38 mouse cellular contexts compared by ENCODE assay signal in genomic region chrX:57187301-57187700, GRCm38 (mm10). TPM values are rescaled to one million over a fixed set of nuclear protein-coding genes. Genes with fewer than 3 reads are reported as not detected.
DNase-seq lines count a peak whose midpoint lies in the region; ATAC-seq and TF ChIP-seq lines count a peak whose summit lies in the region.
"Had no signal": no experiment of that assay in that cellular context is flagged by ENCODE, and none has a peak within 500 bp of the region (broad histone marks: within the 10 kb centered on the region; RNA-seq: fewer than 3 reads in every experiment).

No protein-coding gene starts in this region.

- TF ChIP-seq CTCF in spleen, adult 2 months (IDR thresholded peaks at IDR 0.05; ENCODE audit: extremely low read depth, insufficient read depth, insufficient read length, insufficient replicate concordance), result no peak

- H3K27ac ChIP-seq in spleen, adult 2 months (ENCODE audit: insufficient read depth, low read length), result peak overlapping the region; percentile 32; the same call in 1 of the 2 replicates
- no peak overlapping the region for H3K27ac ChIP-seq in forebrain, embryonic 11.5 days (ENCODE audit: low read depth, low read length)
- H3K27ac ChIP-seq: embryonic facial prominence, embryonic 10.5 days; embryonic facial prominence, embryonic 13.5 days; forebrain, embryonic 13.5 days; heart, adult 2 months; heart, embryonic 10.5 days; heart, embryonic 13.5 days; hindbrain, embryonic 10.5 days; hindbrain, embryonic 14.5 days; hindbrain, postnatal 0 days; intestine, embryonic 15.5 days had no signal

- no peaks in the 10 kb centered on the region for H3K9me3 ChIP-seq in forebrain, embryonic 11.5 days (ENCODE audit: control insufficient read depth, low read length)
- H3K9me3 ChIP-seq: embryonic facial prominence, embryonic 10.5 days; embryonic facial prominence, embryonic 13.5 days; forebrain, embryonic 13.5 days; heart, embryonic 10.5 days; heart, embryonic 13.5 days; hindbrain, embryonic 10.5 days; intestine, embryonic 15.5 days had no signal

- WGBS in spleen, adult 2 months, result 45% methylated on average over 8 of the region's 8 CpGs
- WGBS in forebrain, embryonic 11.5 days, result 86% methylated on average over 8 of the region's 8 CpGs

- TF ChIP-seq POLR2A in spleen, adult 2 months (IDR thresholded peaks at IDR 0.05; ENCODE audit: low read depth, low read length), result no peak

- no peak overlapping the region for H3K4me2 ChIP-seq in forebrain, embryonic 11.5 days (ENCODE audit: low read depth, low read length, severe bottlenecking)
- H3K4me2 ChIP-seq: embryonic facial prominence, embryonic 13.5 days; forebrain, embryonic 13.5 days; heart, embryonic 13.5 days; hindbrain, embryonic 14.5 days; intestine, embryonic 15.5 days had no signal

- H3K27me3 ChIP-seq in spleen, adult 2 months (ENCODE audit: control insufficient read depth, insufficient read depth, low read length), result no peaks in the 10 kb centered on the region
- no peaks in the 10 kb centered on the region for H3K27me3 ChIP-seq in forebrain, embryonic 11.5 days (ENCODE audit: control insufficient read depth, insufficient read depth, low read length)
- H3K27me3 ChIP-seq: embryonic facial prominence, embryonic 13.5 days; forebrain, embryonic 13.5 days; heart, embryonic 13.5 days; intestine, embryonic 15.5 days had no signal

- H3K9ac ChIP-seq in forebrain, embryonic 11.5 days (ENCODE audit: low read length), result no peak overlapping the region
- H3K9ac ChIP-seq: embryonic facial prominence, embryonic 13.5 days; forebrain, embryonic 13.5 days; heart, embryonic 13.5 days; hindbrain, embryonic 14.5 days; intestine, embryonic 15.5 days had no signal

- intact Hi-C loops in heart, postnatal 14 days (cut with DNase I), result no loop called here

- ATAC-seq in forebrain, embryonic 11.5 days (replicated peaks; ENCODE audit: low FRiP score), result no peak
- ATAC-seq: forebrain, embryonic 13.5 days; forebrain, embryonic 16.5 days; hindbrain, postnatal 0 days; intestine, embryonic 15.5 days had no signal

- no peaks in the 10 kb centered on the region for H3K36me3 ChIP-seq in spleen, adult 2 months (ENCODE audit: control insufficient read depth, insufficient read depth, low read length)
- no peaks in the 10 kb centered on the region for H3K36me3 ChIP-seq in forebrain, embryonic 11.5 days (ENCODE audit: control insufficient read depth, insufficient read depth, low read length)
- H3K36me3 ChIP-seq: embryonic facial prominence, embryonic 10.5 days; embryonic facial prominence, embryonic 13.5 days; heart, embryonic 10.5 days; heart, embryonic 13.5 days; hindbrain, embryonic 10.5 days; intestine, embryonic 15.5 days had no signal

- DNase-seq in spleen, adult 2 months (ENCODE audit: low read depth in 1 of 2, low spot score in 2 of 2), result no peak
- no peak for DNase-seq in spleen, adult 18-20 months
- DNase-seq in 416B (ENCODE audit: low read depth), result peak; percentile 14
- DNase-seq in T-cell, adult 2 months (ENCODE audit: low spot score), result peak; percentile 33
- DNase-seq in induced T-regulatory cell, adult 2 months (ENCODE audit: low read depth), result peak; percentile 57
- DNase-seq in lung, postnatal 10 days, result no peak
- DNase-seq in forebrain, embryonic 11.5 days (ENCODE audit: low spot score), result no peak
- no peak for DNase-seq in heart, postnatal 14 days
- DNase-seq: adrenal gland, postnatal 10 days; adrenal gland, postnatal 36 days; cerebellum, adult 11 months; cerebellum, adult 2 months; cerebellum, adult 9-11 months; cerebellum, postnatal 25 days; embryo, embryonic 11 days; gastrocnemius, postnatal 10 days; gastrocnemius, postnatal 36 days; heart, adult 2 months; heart, postnatal 36 days; kidney, adult 11 months had no signal

- H3K4me1 ChIP-seq in spleen, adult 2 months (ENCODE audit: control insufficient read depth, insufficient read depth, insufficient read length), result no peaks in the 10 kb centered on the region; the same call in 1 of the 2 replicates
- H3K4me1 ChIP-seq in forebrain, embryonic 11.5 days (replicated peaks; ENCODE audit: control insufficient read depth, insufficient read depth, low read length), result no peaks in the 10 kb centered on the region
- H3K4me1 ChIP-seq: embryonic facial prominence, embryonic 10.5 days; embryonic facial prominence, embryonic 13.5 days; forebrain, embryonic 13.5 days; heart, embryonic 10.5 days; heart, embryonic 13.5 days; hindbrain, embryonic 10.5 days; intestine, embryonic 15.5 days had no signal

- H3K4me3 ChIP-seq in spleen, adult 2 months (ENCODE audit: extremely low read depth, insufficient read depth, insufficient read length), result no peak overlapping the region
- no peak overlapping the region for H3K4me3 ChIP-seq in forebrain, embryonic 11.5 days (ENCODE audit: low read depth, low read length)
- H3K4me3 ChIP-seq: embryonic facial prominence, embryonic 10.5 days; embryonic facial prominence, embryonic 13.5 days; erythroblast, embryonic 14.5 days; forebrain, embryonic 13.5 days; heart, adult 2 months; heart, embryonic 10.5 days; heart, embryonic 13.5 days; hindbrain, embryonic 10.5 days; intestine, embryonic 15.5 days had no signal

RNA-seq across cellular contexts. Expression of gene Cd40lg, which starts 24.6 kb away (rescaled TPM):
- 1.6 and 1.9 TPM in 2 replicates for polyA plus RNA-seq in spleen, adult 2 months (2012; rRNA removed)
- not detected in 2 replicates for polyA plus RNA-seq in forebrain, embryonic 11.5 days (2014; fragmentation: Nextera tagmentation; extraction: Ambion mirVana)
- under 1 TPM in 1 of 2 experiments, not detected in 1; 0.17 TPM for total RNA-seq in heart, postnatal 14 days (2021)
- total RNA-seq: adrenal gland, adult 18-20 months; adrenal gland, postnatal 36 days; gastrocnemius, adult 18-20 months; gastrocnemius, postnatal 10 days; gastrocnemius, postnatal 36 days; granulocyte monocyte progenitor cell, adult 5-6 weeks; heart, adult 2 months; heart, postnatal 36 days; hindbrain, postnatal 0 days; MEL had no signal
- polyA plus RNA-seq: C2C12; cerebellum, adult 2 months; cortical plate, adult 2 months; embryonic facial prominence, embryonic 10.5 days; embryonic facial prominence, embryonic 13.5 days; erythroblast, embryonic 14.5 days; forebrain, embryonic 13.5 days; forebrain, embryonic 16.5 days; heart, embryonic 10.5 days; heart, embryonic 13.5 days; heart, embryonic 16.5 days; hindbrain, embryonic 10.5 days; hindbrain, embryonic 14.5 days; hindbrain, postnatal 0 days; intestine, embryonic 15.5 days had no signal

Comparison
In these comparisons a context has a peak if more than half of its experiments do, and no peak if none do; other contexts are left out.
1. DNase-seq: peak in 416B (single experiment), T-cell, adult 2 months (single experiment) and induced T-regulatory cell, adult 2 months (single experiment); none in spleen, adult 2 months (0 of 2), spleen, adult 18-20 months (0 of 2), lung, postnatal 10 days (single experiment), forebrain, embryonic 11.5 days (single experiment) and heart, postnatal 14 days (0 of 2).